Mouse (Mus musculus) bone marrow macrophage, adult 2 months (primary cell): ENCODE results near the gene Hrh2. TPM values are rescaled to one million over a fixed set of nuclear protein-coding genes. Genes with fewer than 3 reads are reported as not detected.

ENCODE experiments used
- H3K27ac ChIP-seq: 2 replicates; pipeline ENCODE4 v1.5.1; 2012; ENCODE audit warnings: low read depth, low read length; ENCODE audit not compliant: insufficient read depth
- H3K4me1 ChIP-seq: 2 replicates; pipeline ENCODE4 v1.6.1; 2012; ENCODE audit warnings: low read length; ENCODE audit not compliant: control insufficient read depth, insufficient read depth
- H3K4me3 ChIP-seq: 2 replicates; pipeline ENCODE4 v1.5.1; 2012; ENCODE audit warnings: mild to moderate bottlenecking, low read length, moderate library complexity; ENCODE audit not compliant: insufficient read depth
- CTCF ChIP-seq: IDR thresholded peaks from 2 replicates; pipeline ENCODE4 v1.5.1; 2012; ENCODE audit warnings: low read depth, mild to moderate bottlenecking, low read length, moderate library complexity
- POLR2A ChIP-seq: IDR thresholded peaks from 2 replicates; pipeline ENCODE4 v1.6.1; 2012; ENCODE audit warnings: mild to moderate bottlenecking, low read depth, low read length, borderline replicate concordance
- polyA plus RNA-seq: library from polyadenylated mRNA; stranded (reverse); fragments of >200 nt; gene quantifications from 2 replicates; pipeline ENCODE4 v1.2.4, GENCODE M21; 2012; ENCODE audit not compliant: missing spikeins, insufficient read depth, insufficient read length

Hrh2 gene
- polyA plus RNA-seq = 0.25 and 0.46 TPM in 2 replicates

GRCm38 (mm10) chr13:54192021-54192481, at the start of gene Hrh2:
Hrh2 (plus strand) TSS chr13:54192129.
- no peak within 1 kb of the TSS for H3K27ac ChIP-seq
- H3K4me3 ChIP-seq = peak within 1 kb of the TSS; percentile 13; the same call in 1 of the 2 replicates
- no peak for TF ChIP-seq CTCF
- no peak for TF ChIP-seq POLR2A
- H3K4me1 ChIP-seq = no peaks in the 10 kb centered on the region

DNA sequence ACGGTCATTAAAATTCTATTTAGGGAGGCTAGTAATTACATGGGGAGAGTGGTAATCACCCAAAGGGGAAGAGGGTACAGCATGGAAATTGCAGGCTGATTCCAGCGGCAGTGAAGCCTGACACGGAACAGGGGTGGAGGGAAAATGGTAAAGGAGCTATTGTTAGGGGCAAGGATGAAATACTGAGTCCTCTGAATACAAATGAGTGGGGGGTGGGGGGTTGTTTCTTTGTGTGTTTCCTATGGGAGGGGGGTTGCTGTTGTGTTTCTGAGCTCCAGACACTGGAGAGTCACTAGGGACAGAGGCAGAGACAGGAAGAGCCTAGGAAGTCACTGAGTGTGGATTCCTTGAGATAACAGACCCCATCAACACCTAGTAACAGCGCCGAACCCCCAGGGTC, 48.1 kb upstream of the Hrh2 start:
- Histone ChIP-seq H3K4me1 (no peaks in the 10 kb centered on the region), H3K4me3 (no peak overlapping the region), H3K27ac (no peak overlapping the region)
- no peak for TF ChIP-seq POLR2A
- TF ChIP-seq CTCF = no peak

GRCm38 (mm10) chr13:54144624-54145023, 47.3 kb upstream of the Hrh2 start:
- Histone ChIP-seq H3K27ac (no peak overlapping the region), H3K4me1 (no peaks in the 10 kb centered on the region), H3K4me3 (no peak overlapping the region)
- no peak for TF ChIP-seq POLR2A
- TF ChIP-seq CTCF = no peak

DNA sequence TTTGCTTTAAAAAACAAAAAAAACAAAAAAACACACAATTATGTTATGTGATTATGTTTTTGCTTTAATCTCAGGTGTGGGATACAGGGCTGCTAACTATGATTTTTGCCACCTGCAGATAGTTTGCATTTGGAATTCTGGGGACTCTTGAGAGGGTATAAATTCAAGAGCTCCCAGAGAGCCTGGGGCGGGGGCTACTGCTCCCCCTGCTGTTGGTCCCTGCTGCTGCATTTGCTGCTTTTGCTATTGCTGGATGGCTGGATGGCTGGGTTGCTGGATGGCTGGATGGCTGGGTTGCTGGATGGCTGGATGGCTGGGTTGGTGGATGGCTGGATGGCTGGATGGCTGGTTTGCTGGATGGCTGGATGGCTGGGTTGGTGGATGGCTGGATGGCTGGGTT, 44.6 kb upstream of the Hrh2 start:
- Histone ChIP-seq H3K27ac (no peak overlapping the region), H3K4me3 (no peak overlapping the region), H3K4me1 (no peaks in the 10 kb centered on the region)
- TF ChIP-seq CTCF (no peak), POLR2A (no peak)

DNA sequence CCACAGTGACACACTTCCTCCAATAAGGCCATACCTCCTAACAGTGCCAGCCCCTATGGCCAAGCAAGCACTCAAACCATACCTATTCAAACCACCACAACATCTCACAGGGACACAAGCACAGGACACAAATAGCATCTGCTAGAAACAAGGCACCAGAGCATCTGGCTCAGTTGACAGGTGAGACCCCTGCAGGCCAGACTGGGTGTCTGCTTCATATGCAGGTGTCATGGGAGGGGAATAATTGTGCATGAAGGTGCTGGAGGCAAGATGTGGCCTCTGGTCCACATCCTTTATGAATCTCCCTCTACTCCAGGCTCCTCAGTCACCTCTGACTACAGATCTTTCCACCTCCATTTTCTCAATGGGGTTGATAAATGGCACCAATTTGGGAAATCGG, 39.5 kb upstream of the Hrh2 start:
- H3K4me3 ChIP-seq = no peak overlapping the region
- no peak overlapping the region for H3K27ac ChIP-seq
- TF ChIP-seq CTCF (no peak), POLR2A (no peak)
- H3K4me1 ChIP-seq = no peaks in the 10 kb centered on the region

DNA sequence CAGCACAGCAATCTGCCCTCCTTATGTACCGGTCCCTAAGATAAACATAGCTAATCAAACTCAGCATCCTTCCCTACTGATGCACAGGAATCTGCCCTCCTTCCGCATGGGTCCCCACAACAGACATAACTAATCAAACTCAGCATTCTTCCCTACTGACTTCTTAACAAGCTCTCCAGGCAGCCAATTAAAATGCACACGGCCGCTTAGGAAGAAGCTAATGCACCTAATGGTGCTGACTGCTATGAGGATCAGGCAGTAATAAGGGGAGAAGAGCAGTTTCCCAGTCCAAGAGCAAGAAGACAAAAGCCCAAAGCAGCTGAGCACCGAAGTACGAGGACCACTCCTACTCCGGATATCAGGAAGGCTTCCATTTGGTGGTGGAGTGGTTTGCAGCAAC, 39.0 kb upstream of the Hrh2 start:
- H3K27ac ChIP-seq = no peak overlapping the region

DNA sequence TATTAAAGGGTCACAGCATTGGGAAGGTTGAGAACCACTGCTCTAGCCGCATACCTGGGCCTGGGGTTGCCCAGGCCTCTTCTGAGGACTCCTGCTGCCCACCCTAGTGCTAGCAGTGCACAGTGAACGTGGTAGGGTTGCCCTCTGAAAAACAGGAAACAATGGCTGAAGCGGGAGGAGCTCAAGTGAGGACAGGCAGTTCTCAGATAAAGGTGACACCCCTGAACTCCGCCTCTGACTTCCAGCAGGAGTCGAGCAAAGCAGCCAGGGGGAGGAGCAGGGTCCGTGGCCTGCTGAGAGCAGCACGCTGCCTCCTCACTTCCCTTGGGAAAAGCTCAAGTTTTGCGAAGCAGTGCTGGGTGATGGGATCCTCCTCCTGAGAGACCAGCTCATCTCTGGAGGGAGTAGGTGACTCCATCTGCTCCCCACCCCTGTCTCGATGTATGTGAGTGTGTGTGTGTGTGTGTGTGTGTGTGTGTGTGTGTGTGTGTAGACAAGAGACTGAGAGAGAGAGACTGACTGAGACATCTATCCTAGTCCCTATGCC, 38.2 kb upstream of the Hrh2 start:
- H3K4me3 ChIP-seq = no peak overlapping the region
- TF ChIP-seq CTCF (no peak), POLR2A (no peak)
- no peaks in the 10 kb centered on the region for H3K4me1 ChIP-seq
- H3K27ac ChIP-seq = no peak overlapping the region

More for the DNA sequence above, 39.0 kb upstream of the Hrh2 start:
- Histone ChIP-seq H3K4me1 (no peaks in the 10 kb centered on the region), H3K4me3 (no peak overlapping the region)
- TF ChIP-seq POLR2A (no peak), CTCF (no peak)

GRCm38 (mm10) chr13:54155822-54156221, 36.1 kb upstream of the Hrh2 start:
- TF ChIP-seq POLR2A = no peak
- TF ChIP-seq CTCF = no peak
- H3K27ac ChIP-seq = no peak overlapping the region
- H3K4me3 ChIP-seq = no peak overlapping the region
- no peaks in the 10 kb centered on the region for H3K4me1 ChIP-seq

DNA sequence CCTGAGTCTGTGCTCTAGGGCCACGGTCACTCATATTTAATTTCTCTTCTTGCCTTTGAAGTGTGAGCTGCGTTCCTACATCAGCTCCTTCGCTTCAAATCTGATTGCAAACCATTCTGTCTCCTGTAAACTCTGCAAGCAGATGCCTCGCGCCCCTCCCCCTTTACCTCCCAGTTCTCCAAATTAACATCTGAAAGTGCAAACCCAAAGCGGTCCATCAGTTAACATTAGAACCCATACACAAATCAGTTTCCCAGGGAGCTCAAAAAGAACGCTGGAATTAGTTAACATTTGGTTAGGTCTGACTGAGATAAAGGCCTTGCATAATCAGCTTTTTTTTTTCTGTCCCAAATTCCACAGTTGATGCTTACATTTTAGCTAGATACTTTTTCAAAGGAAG, 32.7 kb upstream of the Hrh2 start:
- Histone ChIP-seq H3K4me1 (no peaks in the 10 kb centered on the region), H3K4me3 (no peak overlapping the region), H3K27ac (no peak overlapping the region)
- no peak for TF ChIP-seq POLR2A
- TF ChIP-seq CTCF = no peak

GRCm38 (mm10) chr13:54159756-54160155, 32.2 kb upstream of the Hrh2 start:
- Histone ChIP-seq H3K4me3 (no peak overlapping the region), H3K4me1 (no peaks in the 10 kb centered on the region), H3K27ac (no peak overlapping the region)
- TF ChIP-seq POLR2A (no peak), CTCF (no peak)

DNA sequence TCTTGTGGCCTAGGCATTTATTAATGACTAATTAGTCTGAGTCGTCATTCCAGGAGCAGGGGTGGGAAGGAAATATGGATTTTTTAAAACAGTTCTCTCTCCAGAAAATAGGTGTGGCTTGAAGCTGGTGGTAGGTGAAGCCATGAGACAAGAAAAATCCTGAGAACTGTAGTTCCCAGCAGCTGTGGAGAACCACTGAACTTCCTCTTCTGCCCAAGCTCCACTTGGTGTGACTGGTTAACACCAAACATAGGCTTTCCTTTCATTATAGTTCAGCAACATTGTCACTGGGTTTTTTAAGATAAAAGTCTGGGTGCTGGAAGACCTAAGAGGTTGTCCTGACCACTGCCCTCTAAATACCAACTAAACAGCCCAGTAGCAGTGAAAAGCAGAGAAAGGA, 31.4 kb upstream of the Hrh2 start:
- TF ChIP-seq CTCF (no peak), POLR2A (no peak)
- no peak overlapping the region for H3K4me3 ChIP-seq
- no peaks in the 10 kb centered on the region for H3K4me1 ChIP-seq
- H3K27ac ChIP-seq = no peak overlapping the region
